Mouse (Mus musculus): ENCODE data around the gene Ing5. TPM values are rescaled to one million over a fixed set of nuclear protein-coding genes. Genes with fewer than 3 reads are reported as not detected.
"Not testable (repeated sequence)": the region's sequence is repeated elsewhere in the genome, so short reads cannot be mapped to it uniquely, and the experiment has no call there.

Ing5 gene
- polyA plus RNA-seq, 1 experiment from 2014 or later, result 13.4 TPM

GRCm38 (mm10) chr1:93836532-93836913 lies 32.8 kb downstream of the Ing5 start:
- H3K4me3 ChIP-seq, result no peak overlapping the region
- no peaks in the 10 kb centered on the region for H3K27me3 ChIP-seq
- peaks cover 31% of the 10 kb centered on the region for H3K36me3 ChIP-seq
- 94% methylated on average over 2 of the region's 2 CpGs for WGBS
- no peaks in the 10 kb centered on the region for H3K9me3 ChIP-seq
- H3K4me2 ChIP-seq, result no peak overlapping the region
- no peaks in the 10 kb centered on the region for H3K4me1 ChIP-seq
- H3K9ac ChIP-seq, result no peak overlapping the region
- H3K27ac ChIP-seq, result no peak overlapping the region
- ATAC-seq (ENCODE audit: insufficient number of reproducible peaks, low FRiP score, low TSS enrichment, low read depth), result no peak

GRCm38 (mm10) chr1:93837335-93837734 lies 33.6 kb downstream of the Ing5 start:
- Histone ChIP-seq H3K27ac (no peak overlapping the region), H3K9me3 (no peaks in the 10 kb centered on the region), H3K4me2 (no peak overlapping the region), H3K9ac (no peak overlapping the region), H3K4me1 (no peaks in the 10 kb centered on the region), H3K27me3 (no peaks in the 10 kb centered on the region), H3K36me3 (peaks cover 31% of the 10 kb centered on the region), H3K4me3 (no peak overlapping the region)
- WGBS, result 94% methylated on average over 8 of the region's 8 CpGs
- no peak for ATAC-seq (ENCODE audit: insufficient number of reproducible peaks, low FRiP score, low TSS enrichment, low read depth)

- H3K4me3 ChIP-seq; H3K4me1 ChIP-seq; H3K9me3 ChIP-seq; ATAC-seq (ENCODE audit: insufficient number of reproducible peaks, low FRiP score, low TSS enrichment, low read depth); H3K9ac ChIP-seq; H3K4me2 ChIP-seq; H3K27me3 ChIP-seq; H3K27ac ChIP-seq: not testable (repeated sequence)
- whole genome bisulfite sequencing, result 92% methylated on average over 8 of the region's 8 CpGs
- H3K36me3 ChIP-seq, result peaks cover 31% of the 10 kb centered on the region
These were observed 34.8 kb downstream of the Ing5 start for GRCm38 (mm10) chr1:93838569-93838968.

GRCm38 (mm10) chr1:93845766-93846366 lies 42.1 kb downstream of the Ing5 start:
- H3K4me2 ChIP-seq; H3K27me3 ChIP-seq; H3K4me1 ChIP-seq; H3K36me3 ChIP-seq; H3K27ac ChIP-seq; H3K4me3 ChIP-seq; H3K9ac ChIP-seq; H3K9me3 ChIP-seq; ATAC-seq (ENCODE audit: insufficient number of reproducible peaks, low FRiP score, low TSS enrichment, low read depth): not testable (repeated sequence)
- 88% methylated on average over 2 of the region's 3 CpGs for WGBS

- not testable (repeated sequence) for H3K4me3 ChIP-seq; H3K4me1 ChIP-seq; ATAC-seq (ENCODE audit: insufficient number of reproducible peaks, low FRiP score, low TSS enrichment, low read depth); H3K27me3 ChIP-seq; H3K36me3 ChIP-seq; H3K27ac ChIP-seq; H3K4me2 ChIP-seq; H3K9me3 ChIP-seq; H3K9ac ChIP-seq
- 80% methylated on average over 4 of the region's 4 CpGs for WGBS
These were observed 52.0 kb downstream of the Ing5 start for GRCm38 (mm10) chr1:93855790-93856189.

DNA sequence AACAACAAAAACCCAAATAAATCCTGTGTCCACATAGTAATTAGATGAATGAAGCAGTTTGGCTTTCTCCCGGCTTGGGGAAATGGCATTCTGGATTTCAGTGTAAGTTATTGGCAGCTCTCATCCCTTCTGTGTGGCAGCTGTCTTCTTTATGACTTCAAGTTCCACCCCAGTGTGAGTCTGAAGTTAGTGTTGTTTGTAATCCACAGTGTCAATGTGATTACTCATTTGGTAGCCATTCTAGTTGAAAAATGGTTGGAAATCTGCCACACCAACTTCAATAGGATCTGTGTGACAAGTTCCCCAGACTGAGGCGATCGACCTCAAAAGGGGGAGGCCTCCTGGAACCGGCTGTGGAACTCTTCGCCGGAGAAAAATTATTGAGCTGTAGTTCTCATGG lies 53.6 kb downstream of the Ing5 start:
- Histone ChIP-seq H3K4me1 (no peaks in the 10 kb centered on the region), H3K4me2 (no peak overlapping the region), H3K36me3 (no peaks in the 10 kb centered on the region), H3K9me3 (no peaks in the 10 kb centered on the region), H3K9ac (no peak overlapping the region), H3K27me3 (no peaks in the 10 kb centered on the region), H3K4me3 (no peak overlapping the region), H3K27ac (no peak overlapping the region)
- no peak for ATAC-seq (ENCODE audit: insufficient number of reproducible peaks, low FRiP score, low TSS enrichment, low read depth)
- 64% methylated on average over 6 of the region's 6 CpGs for WGBS

- Histone ChIP-seq H3K4me2 (no peak overlapping the region), H3K27me3 (no peaks in the 10 kb centered on the region), H3K9me3 (no peaks in the 10 kb centered on the region), H3K36me3 (no peaks in the 10 kb centered on the region), H3K27ac (no peak overlapping the region), H3K9ac (no peak overlapping the region), H3K4me3 (no peak overlapping the region), H3K4me1 (no peaks in the 10 kb centered on the region)
- 68% methylated on average over 3 of the region's 3 CpGs for WGBS
- no peak for ATAC-seq (ENCODE audit: insufficient number of reproducible peaks, low FRiP score, low TSS enrichment, low read depth)
These were observed 54.2 kb downstream of the Ing5 start for GRCm38 (mm10) chr1:93857991-93858390.

GRCm38 (mm10) chr1:93859619-93860018 lies 55.9 kb downstream of the Ing5 start:
- ATAC-seq (ENCODE audit: insufficient number of reproducible peaks, low FRiP score, low TSS enrichment, low read depth), result no peak
- H3K27ac ChIP-seq, result no peak overlapping the region
- H3K9ac ChIP-seq, result no peak overlapping the region
- H3K9me3 ChIP-seq, result no peaks in the 10 kb centered on the region
- H3K4me2 ChIP-seq, result no peak overlapping the region
- H3K36me3 ChIP-seq, result no peaks in the 10 kb centered on the region
- no peaks in the 10 kb centered on the region for H3K27me3 ChIP-seq
- H3K4me1 ChIP-seq, result no peaks in the 10 kb centered on the region
- no peak overlapping the region for H3K4me3 ChIP-seq

GRCm38 (mm10) chr1:93861048-93861447 lies 57.3 kb downstream of the Ing5 start, which contains the start of gene Gal3st2:
Gene Gal3st2 (plus strand): TSS chr1:93861306.
- not testable (repeated sequence) for H3K9me3 ChIP-seq; H3K4me1 ChIP-seq; H3K27me3 ChIP-seq; H3K36me3 ChIP-seq; ATAC-seq (ENCODE audit: insufficient number of reproducible peaks, low FRiP score, low TSS enrichment, low read depth); H3K27ac ChIP-seq; H3K9ac ChIP-seq; H3K4me3 ChIP-seq; H3K4me2 ChIP-seq
- WGBS, result 59% methylated on average over 2 of the region's 2 CpGs

Other genes with a start within 250 kb of the Ing5 start
- gene Stk25, start 145.3 kb upstream of the Ing5 start, polyA plus RNA-seq (2015; fragmentation: Nextera tagmentation; extraction: Ambion mirVana), result 176 and 200 TPM in 2 replicates
- gene Bok, start 118.3 kb upstream of the Ing5 start, polyA plus RNA-seq (2015; fragmentation: Nextera tagmentation; extraction: Ambion mirVana), result 40.5 and 48.4 TPM in 2 replicates
- gene Atg4b, start 52.5 kb upstream of the Ing5 start, polyA plus RNA-seq (2015; fragmentation: Nextera tagmentation; extraction: Ambion mirVana), result 74.5 and 74.9 TPM in 2 replicates
- 51.4 and 55.1 TPM in 2 replicates for gene Thap4, start 49.1 kb upstream of the Ing5 start, polyA plus RNA-seq (2015; fragmentation: Nextera tagmentation; extraction: Ambion mirVana)
- 200 and 206 TPM in 2 replicates for gene Dtymk, start 2.0 kb upstream of the Ing5 start, polyA plus RNA-seq (2015; fragmentation: Nextera tagmentation; extraction: Ambion mirVana)
- 15.8 and 16.9 TPM in 2 replicates for gene D2hgdh, start 20.9 kb downstream of the Ing5 start, polyA plus RNA-seq (2015; fragmentation: Nextera tagmentation; extraction: Ambion mirVana)
- gene Gal3st2, start 57.3 kb downstream of the Ing5 start, polyA plus RNA-seq (2015; fragmentation: Nextera tagmentation; extraction: Ambion mirVana), result 0.20 TPM in 1 of 2 replicates, not detected in the other
- 0.12 TPM in 1 of 2 replicates, not detected in the other for gene Gal3st2b, start 114.3 kb downstream of the Ing5 start, polyA plus RNA-seq (2015; fragmentation: Nextera tagmentation; extraction: Ambion mirVana)
- gene Gal3st2c, start 186.5 kb downstream of the Ing5 start, polyA plus RNA-seq (2015; fragmentation: Nextera tagmentation; extraction: Ambion mirVana), result not detected in 2 replicates
- not detected in 2 replicates for gene Neu4, start 216.5 kb downstream of the Ing5 start, polyA plus RNA-seq (2015; fragmentation: Nextera tagmentation; extraction: Ambion mirVana)
- 0.14 and 0.55 TPM in 2 replicates for gene Pdcd1, start 248.6 kb downstream of the Ing5 start, polyA plus RNA-seq (2015; fragmentation: Nextera tagmentation; extraction: Ambion mirVana)

Measured in limb, embryonic 15.5 days (tissue).